Mouse (Mus musculus) liver, adult 2 months (tissue): Measurements from ENCODE around the gene Actr8.

Source experiments
- CTCF ChIP-seq: fragments of 200-500 bp; IDR thresholded peaks from 2 replicates; pipeline ENCODE4 v1.5.1; 2011; ENCODE audit warnings: low read depth, low read length, control low read depth
- POLR2A ChIP-seq: fragments of 200-500 bp; IDR thresholded peaks from 2 replicates; pipeline ENCODE4 v1.6.1; 2011; ENCODE audit warnings: low read length, control low read depth; ENCODE audit not compliant: insufficient read depth; ENCODE audit errors: extremely low read depth

DNA sequence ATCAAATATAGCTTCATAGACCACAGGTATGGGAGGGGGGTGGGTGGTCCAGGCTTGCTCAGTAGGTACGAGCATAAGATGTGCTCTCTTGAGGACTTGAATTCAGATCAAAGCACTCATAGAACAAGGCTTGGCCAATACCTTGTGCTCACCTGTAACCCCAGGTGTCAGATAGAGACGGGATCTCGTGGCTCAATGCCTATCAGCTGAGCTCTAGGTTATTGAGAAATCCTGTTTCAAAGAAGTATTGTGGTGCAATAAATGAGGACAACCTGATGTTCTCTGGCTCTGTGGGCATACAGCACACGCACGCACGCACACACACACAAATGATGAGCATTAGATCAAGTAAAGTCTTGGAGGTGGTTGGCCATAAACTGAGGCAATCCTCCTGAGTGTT lies 1.2 kb upstream of the Actr8 start:
- TF ChIP-seq CTCF (no peak), POLR2A (no peak)
